Mouse (Mus musculus) hindbrain, embryonic 12.5 days (tissue): ENCODE data around the gene Arhgap25. TPM values are rescaled to one million over a fixed set of nuclear protein-coding genes. Genes with fewer than 3 reads are reported as not detected.

ENCODE experiments used
- ATAC-seq: fragments of 200-750 bp; cut with Nextera tagmentation; 2 replicates; pipeline ENCODE4 v1.8.0; 2017; ENCODE audit warnings: moderate TSS enrichment; ENCODE audit not compliant: low FRiP score
- H3K27ac ChIP-seq: fragments of 300-500 bp; sonication (generic); 2 replicates; pipeline ENCODE4 v1.5.1; 2016; ENCODE audit warnings: mild to moderate bottlenecking
- H3K27me3 ChIP-seq: fragments of 300-500 bp; sonication (generic); 2 replicates; pipeline ENCODE4 v1.6.1; 2016; ENCODE audit warnings: mild to moderate bottlenecking
- H3K36me3 ChIP-seq: fragments of 300-500 bp; sonication (generic); 2 replicates; pipeline ENCODE4 v1.6.1; 2016; ENCODE audit warnings: mild to moderate bottlenecking
- H3K4me1 ChIP-seq: fragments of 300-500 bp; sonication (generic); 2 replicates; pipeline ENCODE4 v1.6.1; 2016
- H3K4me2 ChIP-seq: fragments of 300-500 bp; sonication (generic); replicated peaks from 2 replicates; pipeline ENCODE4 v1.6.1; 2016; ENCODE audit warnings: mild to moderate bottlenecking
- H3K4me3 ChIP-seq: fragments of 300-500 bp; sonication (generic); 2 replicates; pipeline ENCODE4 v1.5.1; 2016; ENCODE audit warnings: mild to moderate bottlenecking
- H3K9ac ChIP-seq: fragments of 300-500 bp; sonication (generic); 2 replicates; pipeline ENCODE4 v1.6.1; 2016; ENCODE audit warnings: mild to moderate bottlenecking, moderate library complexity
- H3K9me3 ChIP-seq: fragments of 300-500 bp; sonication (generic); replicated peaks from 2 replicates; pipeline ENCODE4 v1.6.1; 2016; ENCODE audit warnings: mild to moderate bottlenecking
- WGBS: fragments of 180-500 bp; shearing (Covaris S2); methylation state at CpG from one replicate; pipeline ENCODE4 v1.1.7; 2016; 5-methylcytosine and 5-hydroxymethylcytosine counted together
- polyA plus RNA-seq: library from polyadenylated mRNA; unstranded; fragments of >200 nt; fragmentation: Nextera tagmentation; extraction: Ambion mirVana; gene quantifications from 2 replicates; pipeline ENCODE4 v1.2.1, GENCODE M21; 2016

Arhgap25 gene
- polyA plus RNA-seq, 1 experiment from 2014 or later = 2.3 TPM

DNA sequence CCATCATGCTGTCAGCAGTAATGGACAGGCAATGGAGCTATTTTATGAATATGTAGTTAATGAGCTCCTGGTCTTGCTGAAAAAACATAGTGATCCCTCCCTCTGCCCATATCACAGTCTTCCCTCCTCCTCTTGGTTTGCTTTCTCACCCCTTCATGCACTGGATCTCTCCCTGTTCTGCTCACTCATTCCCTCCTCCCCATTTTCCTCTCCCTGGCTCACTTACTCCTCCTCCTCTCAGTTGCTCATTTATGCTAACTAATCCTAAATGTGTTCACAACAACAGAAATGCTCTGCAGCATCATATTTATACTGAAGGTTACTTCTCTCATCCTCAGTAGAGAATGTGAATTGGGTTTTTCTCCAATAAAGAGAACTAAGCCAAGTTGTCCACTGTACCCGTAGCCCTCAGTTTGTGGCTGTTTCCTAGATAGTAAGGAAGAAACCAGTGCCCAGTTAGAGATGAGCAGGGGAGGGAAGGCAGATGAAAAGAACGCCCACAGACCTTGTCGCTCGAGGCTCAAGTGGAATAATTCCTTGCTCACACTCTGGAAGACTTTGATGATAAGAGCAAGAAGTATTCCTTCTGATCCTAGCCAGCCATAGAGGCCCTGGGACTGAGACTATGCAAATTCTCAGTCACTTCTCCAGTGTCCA, 15.2 kb downstream of the Arhgap25 start:
- Histone ChIP-seq H3K9ac (no peak overlapping the region), H3K4me2 (no peak overlapping the region), H3K4me1 (no peaks in the 10 kb centered on the region), H3K36me3 (no peaks in the 10 kb centered on the region), H3K27ac (no peak overlapping the region), H3K9me3 (0 out of 2 replicates have a peak, but pooled peaks cover 6% of the 10 kb centered on the region), H3K4me3 (no peak overlapping the region), H3K27me3 (no peaks in the 10 kb centered on the region)
- no peak for ATAC-seq
- WGBS = 86% methylated on average over 4 of the region's 4 CpGs

DNA sequence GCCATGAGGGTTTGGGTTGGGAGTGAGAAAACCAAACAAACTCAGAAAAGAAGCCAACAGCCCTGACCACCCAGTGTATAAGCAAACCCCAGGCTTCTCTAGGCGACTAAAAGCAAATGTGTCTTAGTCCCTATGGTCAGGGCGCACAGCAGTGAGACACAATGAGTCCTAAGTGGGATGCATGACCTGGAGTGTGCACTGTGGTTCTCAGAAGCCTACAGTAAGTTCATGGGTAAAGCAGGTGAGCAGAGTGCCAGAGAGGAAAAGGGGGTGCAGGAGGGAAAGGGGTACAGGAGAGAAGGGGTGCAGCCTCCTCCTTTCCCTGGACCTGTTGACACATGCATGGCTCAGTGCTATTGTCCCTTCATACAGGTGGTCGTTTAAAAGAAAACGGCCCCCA, 18.7 kb downstream of the Arhgap25 start:
- Histone ChIP-seq H3K4me2 (no peak overlapping the region), H3K27ac (no peak overlapping the region), H3K27me3 (no peaks in the 10 kb centered on the region), H3K9me3 (0 out of 2 replicates have a peak, but pooled peaks cover 6% of the 10 kb centered on the region), H3K4me3 (no peak overlapping the region), H3K9ac (no peak overlapping the region), H3K4me1 (no peaks in the 10 kb centered on the region), H3K36me3 (no peaks in the 10 kb centered on the region)
- 81% methylated on average over 4 of the region's 4 CpGs for WGBS
- no peak for ATAC-seq

DNA sequence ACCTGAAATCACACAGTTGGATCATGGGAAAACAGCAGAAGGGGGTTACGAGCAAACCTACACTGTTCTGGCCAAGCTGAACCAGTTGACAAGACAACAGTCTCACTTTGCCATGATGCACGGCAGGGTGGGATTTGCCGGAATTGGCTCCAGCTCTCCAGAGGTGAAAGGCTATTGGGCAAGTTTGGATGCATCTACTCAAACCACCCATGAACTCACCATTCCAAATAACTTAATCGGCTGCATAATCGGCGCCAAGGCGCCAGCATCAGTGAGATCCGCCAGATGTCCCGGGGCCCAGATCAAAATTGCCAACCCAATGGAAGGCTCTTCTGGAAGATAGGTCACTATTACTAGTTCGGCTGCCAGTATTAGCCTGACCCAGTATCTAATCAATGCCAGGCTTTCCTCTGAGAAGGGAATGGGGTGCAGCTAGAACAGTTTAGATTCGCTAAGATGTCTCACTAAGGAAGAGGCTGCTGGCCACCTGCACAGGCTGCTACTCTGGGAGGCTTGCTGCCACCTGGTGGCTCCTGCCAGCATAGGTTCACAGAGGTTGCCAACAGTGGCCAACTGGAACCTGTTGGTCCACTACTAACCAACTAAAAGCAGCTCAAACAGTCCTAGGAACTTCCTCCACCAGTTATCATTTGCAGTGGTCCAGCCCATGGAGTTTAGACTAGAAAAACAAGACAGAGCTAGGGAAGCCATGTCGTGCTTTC, 19.9 kb downstream of the Arhgap25 start:
- Histone ChIP-seq H3K9ac (no peak overlapping the region), H3K9me3 (0 out of 2 replicates have a peak, but pooled peaks cover 6% of the 10 kb centered on the region), H3K4me2 (no peak overlapping the region), H3K4me1 (no peaks in the 10 kb centered on the region), H3K4me3 (no peak overlapping the region), H3K36me3 (no peaks in the 10 kb centered on the region), H3K27me3 (no peaks in the 10 kb centered on the region), H3K27ac (no peak overlapping the region)
- ATAC-seq = no peak
- WGBS = 70% methylated on average over 12 of the region's 12 CpGs

DNA sequence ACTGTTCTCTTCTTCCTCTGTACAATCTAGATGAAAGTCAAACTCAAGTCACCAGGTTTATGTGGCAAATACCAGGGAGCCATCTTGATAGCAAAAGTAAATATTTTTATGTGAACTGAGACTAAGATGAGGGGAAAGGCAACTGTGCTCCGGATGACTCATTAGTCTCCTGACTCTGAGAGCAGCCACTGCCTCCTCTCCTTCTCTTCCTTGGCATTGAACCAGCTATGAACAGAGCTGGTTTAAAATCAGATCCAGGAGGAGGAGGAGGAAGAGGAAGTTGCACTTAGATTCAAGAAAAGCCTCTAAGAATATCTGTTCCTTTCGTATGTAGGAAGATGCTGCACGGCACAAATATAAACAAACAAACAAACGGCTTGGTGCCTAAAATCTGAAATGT, 22.1 kb downstream of the Arhgap25 start:
- no peak overlapping the region for H3K4me3 ChIP-seq
- no peaks in the 10 kb centered on the region for H3K36me3 ChIP-seq
- no peaks in the 10 kb centered on the region for H3K4me1 ChIP-seq
- no peak overlapping the region for H3K4me2 ChIP-seq
- no peak overlapping the region for H3K27ac ChIP-seq
- H3K27me3 ChIP-seq = no peaks in the 10 kb centered on the region
- H3K9ac ChIP-seq = no peak overlapping the region
- 82% methylated on average over 4 of the region's 4 CpGs for WGBS
- H3K9me3 ChIP-seq = no peaks in the 10 kb centered on the region
- no peak for ATAC-seq

DNA sequence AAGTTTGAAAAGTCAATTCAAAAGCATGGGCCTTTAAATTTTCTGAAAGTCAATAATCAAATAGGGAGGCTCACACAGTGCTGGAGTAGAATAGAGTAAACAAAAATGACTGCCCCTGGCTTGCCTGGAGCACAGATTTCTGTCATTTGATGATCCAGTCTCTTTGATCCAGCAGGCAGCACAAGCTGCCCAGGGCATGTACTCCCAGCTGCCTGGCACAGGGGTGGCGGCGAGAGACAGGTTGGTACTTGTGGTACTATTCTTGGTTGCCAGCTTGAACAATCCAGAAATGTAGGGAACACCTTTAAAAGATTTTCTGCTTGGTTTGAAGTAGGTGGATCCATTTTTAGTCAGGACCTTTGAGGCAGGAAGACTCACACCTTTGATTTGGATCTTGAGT, 23.3 kb downstream of the Arhgap25 start:
- WGBS = 88% methylated on average over 2 of the region's 2 CpGs
- H3K4me3 ChIP-seq = no peak overlapping the region
- H3K9ac ChIP-seq = no peak overlapping the region
- no peaks in the 10 kb centered on the region for H3K27me3 ChIP-seq
- ATAC-seq = no peak
- H3K4me2 ChIP-seq = no peak overlapping the region
- H3K36me3 ChIP-seq = no peaks in the 10 kb centered on the region
- no peak overlapping the region for H3K27ac ChIP-seq
- H3K4me1 ChIP-seq = no peaks in the 10 kb centered on the region
- H3K9me3 ChIP-seq = no peaks in the 10 kb centered on the region

DNA sequence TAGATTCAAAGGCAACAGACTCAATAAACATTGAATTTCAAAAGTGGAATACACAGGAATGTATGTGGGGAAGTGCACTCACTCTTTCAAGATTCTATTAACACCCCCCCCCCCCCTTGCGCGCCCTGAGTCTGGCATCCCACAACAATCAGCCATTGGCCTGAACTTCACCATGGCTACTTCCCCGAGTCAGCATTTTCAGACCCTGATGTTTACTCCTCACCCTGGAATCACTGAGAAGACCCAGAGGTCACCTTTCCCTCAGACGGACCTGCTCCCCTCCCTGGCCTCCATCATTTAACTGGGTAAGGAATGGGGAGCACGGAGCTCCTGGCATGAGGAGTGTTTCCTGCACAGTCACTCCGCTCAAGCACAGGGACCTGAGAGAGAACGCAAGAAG, 28.2 kb downstream of the Arhgap25 start:
- Histone ChIP-seq H3K4me2 (no peak overlapping the region), H3K4me1 (no peaks in the 10 kb centered on the region), H3K27me3 (no peaks in the 10 kb centered on the region), H3K36me3 (no peaks in the 10 kb centered on the region), H3K27ac (no peak overlapping the region), H3K9ac (no peak overlapping the region), H3K9me3 (no peaks in the 10 kb centered on the region), H3K4me3 (no peak overlapping the region)
- 69% methylated on average over 7 of the region's 7 CpGs for WGBS
- no peak for ATAC-seq

DNA sequence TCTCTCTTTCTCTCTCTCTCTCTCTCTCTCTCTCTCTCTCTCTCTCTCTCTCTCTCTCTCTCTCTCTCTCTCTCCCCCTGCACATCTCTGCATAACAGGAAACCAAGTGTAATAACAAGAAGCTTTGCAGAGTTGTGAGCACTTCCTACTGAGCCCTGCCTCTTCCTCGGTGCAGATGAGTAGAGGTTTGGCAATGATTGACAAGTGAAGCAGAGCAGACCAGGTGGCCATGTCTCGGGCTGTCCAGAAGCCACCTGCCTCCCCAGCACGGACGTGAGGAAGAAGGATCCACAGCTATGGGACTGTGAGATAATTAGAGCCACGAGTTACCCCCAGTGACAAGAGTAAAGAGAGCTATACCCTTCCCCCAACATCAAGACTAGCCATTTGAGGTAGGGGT, 29.1 kb downstream of the Arhgap25 start:
- no peak overlapping the region for H3K27ac ChIP-seq
- no peaks in the 10 kb centered on the region for H3K4me1 ChIP-seq
- no peak overlapping the region for H3K4me3 ChIP-seq
- H3K9ac ChIP-seq = no peak overlapping the region
- ATAC-seq = no peak
- WGBS = 69% methylated on average over 5 of the region's 5 CpGs
- no peak overlapping the region for H3K4me2 ChIP-seq
- H3K36me3 ChIP-seq = no peaks in the 10 kb centered on the region
- no peaks in the 10 kb centered on the region for H3K9me3 ChIP-seq
- H3K27me3 ChIP-seq = no peaks in the 10 kb centered on the region

DNA sequence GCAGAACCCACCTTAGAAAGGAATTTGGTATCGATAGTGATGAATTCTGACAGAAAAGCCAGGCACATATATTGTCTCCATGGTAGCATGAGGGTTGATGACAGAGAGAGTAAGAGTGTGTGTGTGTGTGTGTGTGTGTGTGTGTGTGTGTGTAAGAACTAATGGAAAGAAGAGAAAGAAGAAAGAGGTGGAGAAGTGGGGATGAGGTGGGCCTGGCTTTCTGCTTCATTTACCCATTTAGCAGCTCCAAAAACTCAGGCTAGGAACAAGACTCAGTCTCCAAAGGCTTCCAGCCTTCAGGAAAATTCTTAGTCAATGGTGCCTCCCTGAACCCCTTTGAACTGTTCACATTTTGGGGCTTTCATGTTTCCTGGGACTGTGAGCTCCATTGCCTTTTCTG, 29.5 kb downstream of the Arhgap25 start:
- no peaks in the 10 kb centered on the region for H3K9me3 ChIP-seq
- 95% methylated on average over 1 of the region's 1 CpGs for WGBS
- ATAC-seq = no peak

DNA sequence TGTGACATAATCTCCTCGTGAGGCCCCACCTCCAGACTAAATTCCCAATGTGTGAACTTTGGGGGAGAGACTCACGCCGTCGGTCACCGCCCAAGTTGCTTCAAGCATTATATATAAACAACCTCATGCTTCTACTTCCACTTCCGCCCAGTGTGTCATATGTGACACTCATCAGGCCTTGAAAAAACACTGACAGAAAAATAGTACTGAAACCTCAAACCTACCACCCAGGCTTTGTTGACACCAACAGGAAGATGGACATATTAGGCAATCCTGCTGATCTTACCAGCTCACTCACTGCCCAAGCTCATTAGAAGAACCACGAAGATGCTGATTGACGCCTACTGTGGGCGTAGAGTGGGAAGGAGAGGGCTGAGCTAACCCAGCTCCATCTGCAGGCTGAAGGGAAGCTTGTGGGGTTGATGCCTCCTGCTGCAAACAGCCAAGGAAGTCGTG, 30.2 kb downstream of the Arhgap25 start:
- WGBS = 79% methylated on average over 10 of the region's 10 CpGs
- Histone ChIP-seq H3K4me2 (no peak overlapping the region), H3K9ac (no peak overlapping the region), H3K36me3 (no peaks in the 10 kb centered on the region), H3K27ac (no peak overlapping the region), H3K4me3 (no peak overlapping the region), H3K9me3 (no peaks in the 10 kb centered on the region), H3K4me1 (no peaks in the 10 kb centered on the region), H3K27me3 (no peaks in the 10 kb centered on the region)
- ATAC-seq = no peak

More for the DNA sequence above, 29.5 kb downstream of the Arhgap25 start:
- H3K4me3 ChIP-seq = no peak overlapping the region
- no peak overlapping the region for H3K4me2 ChIP-seq
- no peaks in the 10 kb centered on the region for H3K36me3 ChIP-seq
- H3K9ac ChIP-seq = no peak overlapping the region
- H3K27me3 ChIP-seq = no peaks in the 10 kb centered on the region
- H3K27ac ChIP-seq = no peak overlapping the region
- no peaks in the 10 kb centered on the region for H3K4me1 ChIP-seq

DNA sequence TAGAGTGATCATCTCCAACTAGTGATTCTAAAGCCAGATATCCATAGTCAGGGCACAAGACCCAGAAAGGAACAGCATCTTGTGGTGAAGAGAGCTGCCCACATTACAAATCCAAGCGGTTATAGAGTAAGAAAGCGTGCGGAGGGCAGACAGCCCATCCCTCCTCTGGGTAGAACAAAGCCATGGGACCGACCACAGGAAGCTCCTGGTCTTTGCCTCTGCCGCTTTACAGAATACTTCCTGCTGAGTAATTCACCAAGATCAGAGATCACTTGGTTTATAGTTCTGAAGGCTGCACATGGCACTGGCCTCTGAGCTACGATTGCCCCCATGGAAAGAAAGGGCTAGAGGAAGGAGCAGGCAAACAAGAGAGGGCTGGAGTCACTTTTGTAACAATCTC, 30.6 kb downstream of the Arhgap25 start:
- Histone ChIP-seq H3K4me2 (no peak overlapping the region), H3K9me3 (no peaks in the 10 kb centered on the region), H3K36me3 (no peaks in the 10 kb centered on the region), H3K27me3 (no peaks in the 10 kb centered on the region), H3K9ac (no peak overlapping the region), H3K4me1 (no peaks in the 10 kb centered on the region), H3K27ac (no peak overlapping the region), H3K4me3 (no peak overlapping the region)
- ATAC-seq = no peak
- 58% methylated on average over 6 of the region's 6 CpGs for WGBS

DNA sequence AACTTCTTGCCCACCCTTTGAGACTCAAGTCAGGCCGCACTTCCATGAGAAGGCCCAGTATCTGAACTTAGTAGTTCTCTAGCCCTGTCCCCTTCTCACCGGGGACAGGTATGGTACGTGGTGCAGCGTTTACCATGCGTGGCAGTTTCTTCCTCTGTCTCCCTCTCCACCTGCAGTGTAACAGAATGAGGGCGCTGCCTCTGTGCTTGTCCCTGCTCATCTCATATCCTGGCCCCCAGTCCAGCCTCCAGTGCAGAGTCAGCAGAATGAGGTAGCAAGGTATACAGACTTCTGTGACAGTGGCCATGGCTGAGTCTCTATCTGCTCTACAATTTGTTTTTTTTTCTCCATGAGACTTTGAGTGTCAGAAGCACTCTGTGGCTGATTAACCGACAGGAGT, 32.4 kb downstream of the Arhgap25 start:
- Histone ChIP-seq H3K27me3 (no peaks in the 10 kb centered on the region), H3K4me1 (no peaks in the 10 kb centered on the region), H3K9me3 (no peaks in the 10 kb centered on the region), H3K4me2 (no peak overlapping the region), H3K4me3 (no peak overlapping the region), H3K27ac (no peak overlapping the region), H3K36me3 (no peaks in the 10 kb centered on the region), H3K9ac (no peak overlapping the region)
- no peak for ATAC-seq
- WGBS = 83% methylated on average over 7 of the region's 7 CpGs

DNA sequence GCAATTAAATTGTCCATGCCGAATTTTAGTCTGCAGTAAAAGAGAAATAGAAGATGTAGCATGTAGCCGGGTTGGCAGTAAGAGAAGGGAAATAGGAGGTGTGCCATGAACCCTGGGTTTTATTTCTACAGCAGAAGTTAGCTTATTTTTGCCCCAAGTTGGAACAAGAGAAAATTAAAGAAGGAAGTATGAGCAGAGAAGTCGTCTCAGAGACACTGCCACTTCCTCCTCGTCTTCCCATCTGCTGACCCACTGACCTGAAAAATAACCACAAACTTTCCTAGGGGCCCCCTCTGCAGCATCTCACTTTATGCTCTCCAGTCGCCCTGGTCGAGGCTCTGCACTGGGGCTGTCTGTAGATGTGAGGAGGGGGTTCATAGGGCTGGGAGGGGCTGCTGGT, 33.3 kb downstream of the Arhgap25 start:
- Histone ChIP-seq H3K9ac (no peak overlapping the region), H3K36me3 (no peaks in the 10 kb centered on the region), H3K27me3 (no peaks in the 10 kb centered on the region), H3K9me3 (no peaks in the 10 kb centered on the region), H3K27ac (no peak overlapping the region), H3K4me1 (no peaks in the 10 kb centered on the region), H3K4me2 (no peak overlapping the region), H3K4me3 (no peak overlapping the region)
- WGBS = 71% methylated on average over 6 of the region's 6 CpGs
- no peak for ATAC-seq

DNA sequence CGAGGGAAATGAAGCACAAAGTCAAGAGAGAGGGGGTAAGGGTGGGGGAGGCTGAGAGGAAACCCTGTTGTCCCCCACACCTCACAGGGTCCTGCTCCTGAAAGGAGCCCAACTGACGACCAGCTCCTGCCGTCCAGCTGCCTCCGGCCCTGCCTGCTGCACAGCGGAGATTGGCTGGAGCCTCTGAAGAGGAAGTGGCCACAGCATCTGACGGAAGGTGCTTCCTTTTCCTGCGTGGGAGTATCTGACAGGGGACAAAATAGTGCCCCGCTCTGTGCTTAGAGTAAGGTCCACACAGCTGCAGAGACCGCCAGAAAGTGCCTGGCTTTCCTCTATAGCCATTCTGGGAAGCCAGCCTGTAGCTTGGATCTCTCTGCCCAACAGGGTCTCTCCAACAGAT, 36.9 kb downstream of the Arhgap25 start:
- H3K9ac ChIP-seq = no peak overlapping the region
- no peak overlapping the region for H3K4me2 ChIP-seq
- H3K4me1 ChIP-seq = no peaks in the 10 kb centered on the region
- ATAC-seq = no peak
- H3K27ac ChIP-seq = no peak overlapping the region
- no peaks in the 10 kb centered on the region for H3K27me3 ChIP-seq
- H3K4me3 ChIP-seq = no peak overlapping the region
- H3K36me3 ChIP-seq = no peaks in the 10 kb centered on the region
- H3K9me3 ChIP-seq = no peaks in the 10 kb centered on the region
- WGBS = 82% methylated on average over 9 of the region's 9 CpGs
